Mouse (Mus musculus) fibroblast of lung, adult 2 months (primary cell): ENCODE measurements at regions not wholly inside any gene's neighbourhood (a gene's known extent, or its start where the extent isn't known, plus 50 kb on each side); places are given as distances from the start of the nearest gene placed in this dataset.

ENCODE experiments used
- DNase-seq: peaks from one replicate; pipeline ENCODE4 v3.0.0-alpha.2; 2011; ENCODE audit warnings: low read depth

DNA sequence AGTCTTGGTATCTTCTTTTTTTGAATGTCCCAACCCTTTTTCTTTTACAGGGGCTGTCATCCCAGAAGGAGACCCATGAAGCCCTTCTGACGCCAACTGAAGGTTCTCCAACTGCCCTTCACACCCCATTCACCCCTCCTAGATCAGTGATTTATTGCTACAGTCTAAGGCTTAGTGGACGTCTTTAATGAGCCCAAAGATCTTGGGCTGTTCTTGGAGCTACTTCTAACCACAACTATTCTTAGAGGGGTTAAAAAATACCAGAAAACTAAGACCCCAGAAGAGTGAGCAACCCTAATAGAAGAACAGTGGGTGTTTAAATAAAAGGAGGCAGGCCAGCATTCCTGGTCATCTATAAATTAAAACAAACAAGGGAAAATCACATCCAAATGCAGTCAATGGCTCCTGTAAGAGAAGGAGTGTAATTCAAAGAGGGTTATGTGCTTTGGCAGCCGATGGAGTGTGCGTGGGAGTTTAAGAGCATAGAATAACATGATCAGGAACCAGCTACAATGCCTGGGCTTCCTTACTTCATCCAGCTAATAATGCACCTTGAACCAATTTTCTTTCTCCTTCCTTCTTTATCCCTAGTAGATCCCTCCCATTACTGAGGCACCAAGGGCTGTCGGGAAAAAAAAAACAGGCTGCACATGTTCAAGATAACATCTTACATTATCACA lies 113.3 kb downstream of the Qpct start:
- no peak for DNase-seq

DNA sequence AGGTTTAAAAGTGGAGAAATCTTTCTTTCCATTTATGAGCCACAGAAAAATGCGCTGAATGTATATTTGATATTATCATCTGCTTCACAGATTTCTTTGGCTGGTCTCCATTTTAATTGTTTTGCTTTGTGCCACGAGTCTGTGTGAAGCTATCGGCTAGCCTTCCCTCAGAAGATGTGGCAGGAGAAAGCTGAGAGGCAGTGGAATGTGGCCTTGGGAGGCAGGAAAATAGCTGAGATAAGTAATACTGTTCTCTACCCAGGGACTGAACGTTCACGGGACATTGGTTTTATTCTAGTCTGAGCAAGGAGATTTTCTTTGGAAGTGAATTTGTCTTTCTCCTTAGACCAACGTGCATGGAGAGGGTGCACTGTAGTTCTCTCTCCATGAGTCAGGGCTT lies 112.3 kb downstream of the Qpct start:
- no peak for DNase-seq

DNA sequence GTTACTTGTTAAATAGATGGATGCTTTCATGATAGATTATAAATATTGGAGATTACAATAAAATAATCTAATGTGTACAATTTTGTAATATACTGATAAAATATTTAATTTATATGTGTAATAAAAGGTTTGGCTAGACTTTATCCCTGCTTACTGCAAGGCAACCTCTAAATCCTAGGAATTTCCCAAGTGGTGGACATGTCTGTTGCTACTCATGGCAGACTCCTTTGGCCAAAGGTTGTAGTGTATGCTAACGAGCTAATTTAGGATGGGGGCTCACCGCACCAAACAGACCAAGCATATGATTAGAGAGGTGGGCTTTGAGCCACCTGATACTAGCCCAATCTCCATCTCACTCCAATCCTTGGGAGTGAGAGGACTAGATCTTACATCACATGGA lies 102.4 kb downstream of the Qpct start:
- DNase-seq: no peak

DNA sequence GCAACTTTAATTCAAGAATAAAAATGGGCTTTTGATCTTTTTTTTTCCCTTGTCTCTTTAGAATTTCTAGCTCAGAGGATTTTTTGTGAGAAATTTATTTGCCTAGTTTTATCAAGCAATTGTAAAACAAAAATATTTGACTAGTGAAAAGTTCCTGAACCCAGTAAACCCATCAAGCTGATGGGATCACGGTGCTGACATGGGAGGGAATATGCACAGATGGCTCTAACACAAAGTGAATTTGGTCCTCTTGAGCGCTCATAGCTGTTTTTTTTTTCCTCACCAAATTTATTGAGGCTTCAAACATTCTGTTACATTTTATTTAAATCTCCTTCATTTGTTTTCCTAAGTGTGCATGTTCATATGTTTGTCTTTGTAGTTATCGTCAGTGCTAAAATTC lies 101.1 kb downstream of the Qpct start:
- DNase-seq: no peak

DNA sequence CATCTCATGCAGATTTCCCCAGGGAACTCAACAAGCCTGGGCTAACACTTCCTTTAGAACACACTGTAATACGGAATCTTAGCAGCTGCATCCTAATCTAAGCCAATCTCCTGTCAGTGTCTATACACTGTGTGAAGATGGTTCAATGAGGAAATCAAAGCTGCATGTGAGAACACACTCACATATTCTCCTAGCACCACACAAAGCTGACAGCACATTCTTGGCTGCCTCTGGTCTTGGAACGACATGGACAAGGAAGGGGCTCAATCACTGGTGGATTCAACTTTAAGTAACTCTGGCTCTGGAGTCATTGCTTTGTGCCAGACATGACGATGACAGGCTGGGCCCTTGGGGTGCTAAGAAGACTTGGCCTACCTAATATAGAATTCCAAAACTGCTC lies 96.2 kb downstream of the Qpct start:
- no peak for DNase-seq

DNA sequence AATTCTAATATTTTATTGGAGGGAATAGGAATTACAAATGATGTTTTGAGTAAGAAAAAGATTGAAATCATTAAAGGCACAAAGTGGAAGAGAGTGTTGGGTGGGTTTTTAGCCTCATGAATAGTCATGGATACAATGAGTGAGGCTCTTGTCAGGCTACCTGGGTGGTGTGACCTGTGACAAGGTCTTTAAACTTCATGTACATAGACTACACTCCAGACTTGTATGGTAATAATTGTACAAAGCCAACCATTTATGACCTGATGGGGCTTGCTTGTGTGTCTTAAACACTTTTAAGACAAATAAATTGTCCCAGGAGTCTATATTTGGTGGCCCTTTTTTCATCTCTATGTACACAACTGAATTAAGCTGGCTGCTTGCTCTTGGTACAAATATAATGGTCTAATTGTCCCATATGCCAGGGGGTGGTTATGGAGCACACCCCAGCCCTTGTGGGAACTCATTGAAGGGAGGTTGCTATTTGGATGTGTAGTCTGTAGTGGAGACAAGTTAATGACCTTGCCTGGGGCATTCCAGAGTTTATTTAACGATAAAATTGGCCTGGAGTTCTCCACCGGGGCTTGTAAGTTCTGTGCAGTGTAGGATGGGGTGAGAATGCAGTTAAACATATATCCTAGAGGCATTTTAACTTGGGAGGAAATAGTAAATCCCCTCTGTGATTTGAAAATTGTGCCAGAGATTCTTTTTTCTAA lies 93.4 kb downstream of the Qpct start:
- DNase-seq: no peak

DNA sequence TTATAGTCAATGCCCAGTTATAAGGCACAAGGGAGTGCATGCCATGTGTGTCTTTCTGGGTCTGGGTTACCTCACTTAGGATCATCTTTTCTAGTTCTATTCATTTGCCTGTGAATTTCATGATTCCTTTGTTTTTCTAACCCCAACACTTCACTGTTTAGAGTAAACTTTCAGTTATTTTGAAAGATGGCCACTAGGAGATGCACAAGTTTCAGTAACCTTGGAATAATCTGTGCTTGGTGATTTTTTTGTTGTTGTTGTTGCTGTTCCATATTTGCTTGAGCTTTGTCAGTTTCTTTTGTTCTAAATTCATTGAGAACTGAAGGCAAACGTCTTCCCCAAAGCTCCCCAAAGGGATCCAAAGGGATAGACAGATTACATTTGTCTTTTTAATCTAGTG lies 91.3 kb downstream of the Qpct start:
- DNase-seq: no peak
